Mouse (Mus musculus) stomach, embryonic 16.5 days (tissue): ENCODE data around the gene Ccdc70. TPM values are rescaled to one million over a fixed set of nuclear protein-coding genes. Genes with fewer than 3 reads are reported as not detected.
"Not testable (repeated sequence)": the region's sequence is repeated elsewhere in the genome, so short reads cannot be mapped to it uniquely, and the experiment has no call there.

Experiments
- ATAC-seq: fragments of 200-750 bp; cut with Nextera tagmentation; 2 replicates; pipeline ENCODE4 v1.8.0; 2017; ENCODE audit warnings: moderate number of reproducible peaks, moderate TSS enrichment; ENCODE audit not compliant: insufficient read depth, low FRiP score
- H3K27ac ChIP-seq: fragments of 300-500 bp; sonication (generic); 2 replicates; pipeline ENCODE4 v1.5.1; 2014; ENCODE audit warnings: low read length
- H3K27me3 ChIP-seq: fragments of 300-500 bp; sonication (generic); 2 replicates; pipeline ENCODE4 v1.6.1; 2014; ENCODE audit warnings: low read length, control low read depth, mixed read lengths; ENCODE audit not compliant: control insufficient read depth, insufficient read depth
- H3K36me3 ChIP-seq: fragments of 300-500 bp; sonication (generic); 2 replicates; pipeline ENCODE4 v1.6.1; 2014; ENCODE audit warnings: low read length; ENCODE audit not compliant: control insufficient read depth, insufficient read depth
- H3K4me1 ChIP-seq: fragments of 300-500 bp; sonication (generic); 2 replicates; pipeline ENCODE4 v1.6.1; 2014; ENCODE audit warnings: low read length, control low read depth, mixed read lengths; ENCODE audit not compliant: control insufficient read depth, insufficient read depth
- H3K4me2 ChIP-seq: fragments of 300-500 bp; sonication (generic); 2 replicates; pipeline ENCODE4 v1.6.1; 2014; ENCODE audit warnings: low read depth, low read length, mixed read lengths
- H3K4me3 ChIP-seq: fragments of 300-500 bp; sonication (generic); replicated peaks from 2 replicates; pipeline ENCODE4 v1.5.1; 2014; ENCODE audit warnings: mild to moderate bottlenecking, low read length
- H3K9ac ChIP-seq: fragments of 300-500 bp; sonication (generic); 2 replicates; pipeline ENCODE4 v1.6.1; 2014; ENCODE audit warnings: low read length
- H3K9me3 ChIP-seq: fragments of 300-500 bp; sonication (generic); replicated peaks from 2 replicates; pipeline ENCODE4 v1.6.1; 2016; ENCODE audit warnings: low read length, control low read depth; ENCODE audit not compliant: control insufficient read depth
- WGBS: fragments of 180-500 bp; shearing (Covaris S2); extraction: QIAGEN DNeasy Blood & Tissue Kit; methylation state at CpG from one replicate; pipeline ENCODE4 v1.1.7; 2014; 5-methylcytosine and 5-hydroxymethylcytosine counted together
- polyA plus RNA-seq: library from polyadenylated mRNA; unstranded; fragments of >200 nt; fragmentation: Nextera tagmentation; extraction: Ambion mirVana; gene quantifications from 2 replicates; pipeline ENCODE4 v1.2.1, GENCODE M21; 2015

Gene Ccdc70
- not detected in 2 replicates for polyA plus RNA-seq

GRCm38 (mm10) chr8:21969475-21969874 lies at the start of gene Ccdc70:
Gene Ccdc70, plus strand, starts transcription at chr8:21969775.
- H3K27me3 ChIP-seq, result no peaks in the 10 kb centered on the region
- no peaks in the 10 kb centered on the region for H3K9me3 ChIP-seq
- H3K36me3 ChIP-seq, result no peaks in the 10 kb centered on the region
- no peak within 1 kb of the TSS for H3K4me2 ChIP-seq
- H3K4me1 ChIP-seq, result no peaks in the 10 kb centered on the region
- H3K4me3 ChIP-seq, result no peak within 1 kb of the TSS
- no peak within 1 kb of the TSS for H3K27ac ChIP-seq
- no peak within 1 kb of the TSS for H3K9ac ChIP-seq
- 65% methylated on average over 3 of the region's 3 CpGs for WGBS
- ATAC-seq, result no peak

- ATAC-seq, H3K9me3 ChIP-seq, H3K27me3 ChIP-seq, H3K4me2 ChIP-seq, H3K36me3 ChIP-seq, H3K4me3 ChIP-seq, H3K9ac ChIP-seq, H3K4me1 ChIP-seq, H3K27ac ChIP-seq: not testable (repeated sequence)
- WGBS, result 80% methylated on average over 3 of the region's 3 CpGs
Measured at GRCm38 (mm10) chr8:21930754-21931153, 38.8 kb upstream of the Ccdc70 start.

GRCm38 (mm10) chr8:21932610-21933009 lies 37.0 kb upstream of the Ccdc70 start, which contains the start of gene Defb15:
Gene Defb15, minus strand, starts transcription at chr8:21932710.
- 91% methylated on average over 6 of the region's 6 CpGs for WGBS
- Histone ChIP-seq H3K4me2 (no peak within 1 kb of the TSS), H3K27me3 (no peaks in the 10 kb centered on the region), H3K9ac (no peak within 1 kb of the TSS), H3K36me3 (no peaks in the 10 kb centered on the region), H3K4me1 (no peaks in the 10 kb centered on the region), H3K27ac (no peak within 1 kb of the TSS), H3K4me3 (no peak within 1 kb of the TSS), H3K9me3 (no peaks in the 10 kb centered on the region)
- ATAC-seq, result no peak

- H3K4me3 ChIP-seq, H3K4me2 ChIP-seq, H3K9ac ChIP-seq, H3K36me3 ChIP-seq, ATAC-seq, H3K27ac ChIP-seq, H3K9me3 ChIP-seq, H3K27me3 ChIP-seq, H3K4me1 ChIP-seq: not testable (repeated sequence)
- WGBS, result 81% methylated on average over 4 of the region's 4 CpGs
Measured at GRCm38 (mm10) chr8:21938052-21938451, 31.5 kb upstream of the Ccdc70 start, which contains the start of gene Defb35. Gene Defb35, plus strand, starts transcription at chr8:21938352.

DNA sequence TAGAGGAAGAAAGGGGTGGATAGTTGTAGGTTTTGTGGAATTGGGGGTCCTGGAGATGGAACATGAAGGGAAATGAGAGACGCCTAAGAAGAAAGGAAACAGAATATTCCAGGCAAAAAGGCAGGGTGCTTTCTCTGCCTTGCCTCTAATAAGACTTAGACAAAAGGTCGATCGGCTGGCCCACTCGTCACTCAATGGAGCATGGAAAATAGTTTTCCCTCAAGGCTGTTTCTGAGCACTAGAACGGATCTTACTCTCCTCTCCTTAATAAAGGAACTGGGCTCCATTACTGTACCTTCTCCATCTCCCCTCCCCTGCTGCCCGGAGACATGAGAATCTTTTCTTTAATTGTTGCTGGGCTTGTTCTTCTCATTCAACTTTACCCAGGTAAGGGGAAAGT lies 23.1 kb upstream of the Ccdc70 start, which contains the start of gene Defb13:
Defb13 (plus strand) TSS at position 301 of the 400 bp plus-strand sequence.
- Histone ChIP-seq H3K27ac (no peak within 1 kb of the TSS), H3K4me3 (no peak within 1 kb of the TSS), H3K9ac (no peak within 1 kb of the TSS), H3K9me3 (no peaks in the 10 kb centered on the region), H3K4me1 (no peaks in the 10 kb centered on the region), H3K36me3 (no peaks in the 10 kb centered on the region), H3K27me3 (no peaks in the 10 kb centered on the region), H3K4me2 (no peak within 1 kb of the TSS)
- WGBS, result 81% methylated on average over 6 of the region's 6 CpGs
- no peak for ATAC-seq

GRCm38 (mm10) chr8:21947311-21948017 lies 22.1 kb upstream of the Ccdc70 start:
- no peak overlapping the region for H3K9ac ChIP-seq
- H3K27ac ChIP-seq, result no peak overlapping the region
- H3K4me1 ChIP-seq, result no peaks in the 10 kb centered on the region
- WGBS, result 62% methylated on average over 9 of the region's 9 CpGs
- no peak for ATAC-seq
- H3K4me2 ChIP-seq, result no peak overlapping the region
- no peaks in the 10 kb centered on the region for H3K9me3 ChIP-seq
- no peaks in the 10 kb centered on the region for H3K27me3 ChIP-seq
- H3K4me3 ChIP-seq, result no peak overlapping the region
- no peaks in the 10 kb centered on the region for H3K36me3 ChIP-seq

DNA sequence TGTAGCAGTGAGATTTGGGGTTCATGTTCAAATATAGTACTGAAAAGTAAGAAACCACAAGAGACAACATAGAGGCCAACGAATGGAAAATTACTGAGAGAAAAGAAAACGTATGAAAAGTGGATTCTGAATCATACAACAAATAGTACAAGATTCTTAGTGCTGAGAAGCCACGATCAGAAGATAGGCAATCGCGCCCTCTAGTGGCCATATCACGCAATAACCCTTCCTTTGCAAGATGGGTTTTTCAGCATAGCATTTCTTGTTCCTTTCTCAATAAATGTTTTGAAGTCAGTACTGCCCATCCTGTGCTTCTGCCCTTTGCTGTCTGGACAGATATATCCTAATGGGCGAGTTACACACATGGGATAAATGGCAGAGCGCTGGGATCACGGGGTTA lies 14.3 kb upstream of the Ccdc70 start:
- Histone ChIP-seq H3K4me1 (no peaks in the 10 kb centered on the region), H3K9ac (no peak overlapping the region), H3K9me3 (no peaks in the 10 kb centered on the region), H3K27ac (no peak overlapping the region), H3K27me3 (no peaks in the 10 kb centered on the region), H3K4me3 (no peak overlapping the region), H3K36me3 (no peaks in the 10 kb centered on the region), H3K4me2 (no peak overlapping the region)
- ATAC-seq, result no peak
- WGBS, result 5% methylated on average over 9 of the region's 9 CpGs

DNA sequence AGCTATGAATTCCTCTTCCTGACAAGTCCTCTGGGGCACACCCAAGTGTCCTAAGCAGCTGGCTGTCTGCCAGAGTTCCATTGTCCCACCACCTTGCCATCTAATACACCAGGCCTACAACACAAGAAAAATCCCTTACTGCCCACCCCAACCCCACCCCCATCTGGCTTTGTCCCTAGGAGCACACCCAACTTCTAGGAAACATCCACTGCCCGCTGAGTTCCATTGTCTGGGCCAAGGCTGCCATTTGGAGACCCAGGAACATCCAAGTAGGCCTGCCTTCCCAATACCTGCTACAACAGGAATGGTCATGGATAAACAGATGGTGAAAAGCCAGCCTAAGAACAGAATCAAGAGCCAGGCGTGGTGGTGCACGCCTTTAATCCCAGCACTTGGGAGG lies 13.2 kb upstream of the Ccdc70 start:
- WGBS, result 78% methylated on average over 3 of the region's 3 CpGs
- ATAC-seq, result no peak
- no peaks in the 10 kb centered on the region for H3K27me3 ChIP-seq
- no peak overlapping the region for H3K27ac ChIP-seq
- no peaks in the 10 kb centered on the region for H3K36me3 ChIP-seq
- no peak overlapping the region for H3K4me3 ChIP-seq
- H3K4me2 ChIP-seq, result no peak overlapping the region
- no peaks in the 10 kb centered on the region for H3K4me1 ChIP-seq
- H3K9ac ChIP-seq, result no peak overlapping the region
- no peaks in the 10 kb centered on the region for H3K9me3 ChIP-seq

- ATAC-seq, result no peak
- Histone ChIP-seq H3K9ac (no peak within 1 kb of the TSS), H3K27ac (no peak within 1 kb of the TSS), H3K36me3 (no peaks in the 10 kb centered on the region), H3K4me3 (no peak within 1 kb of the TSS), H3K4me1 (no peaks in the 10 kb centered on the region), H3K27me3 (no peaks in the 10 kb centered on the region), H3K4me2 (no peak within 1 kb of the TSS), H3K9me3 (no peaks in the 10 kb centered on the region)
- WGBS, result 87% methylated on average over 2 of the region's 2 CpGs
Measured at GRCm38 (mm10) chr8:21958414-21958813, 11.2 kb upstream of the Ccdc70 start, which contains the start of gene Fam90a1a. Gene Fam90a1a, plus strand, starts transcription at chr8:21958714.
